Mouse (Mus musculus) forebrain, postnatal 0 days (tissue): ENCODE data around the gene Kif3c. TPM values are rescaled to one million over a fixed set of nuclear protein-coding genes. Genes with fewer than 3 reads are reported as not detected.

ENCODE experiments used
- ATAC-seq: fragments of 200-750 bp; cut with Nextera tagmentation; 2 replicates; pipeline ENCODE4 v1.8.0; 2017; ENCODE audit warnings: mild to moderate bottlenecking, moderate library complexity
- DNase-seq: peaks from one replicate; pipeline ENCODE4 v3.0.0-alpha.2; 2015
- H3K27ac ChIP-seq: fragments of 300-500 bp; sonication (generic); 2 replicates; pipeline ENCODE4 v1.5.1; 2014; ENCODE audit warnings: low read depth, mild to moderate bottlenecking, antibody characterized with exemption, low read length, moderate library complexity, mixed read lengths
- H3K27me3 ChIP-seq: fragments of 300-500 bp; sonication (generic); 2 replicates; pipeline ENCODE4 v1.6.1; 2014; ENCODE audit warnings: mild to moderate bottlenecking, low read length, mixed read lengths; ENCODE audit not compliant: insufficient read depth
- H3K36me3 ChIP-seq: fragments of 300-500 bp; sonication (generic); 2 replicates; pipeline ENCODE4 v1.6.1; 2014; ENCODE audit warnings: mild to moderate bottlenecking, moderate library complexity; ENCODE audit not compliant: insufficient read depth
- H3K4me1 ChIP-seq: fragments of 300-500 bp; sonication (generic); 2 replicates; pipeline ENCODE4 v1.6.1; 2014; ENCODE audit warnings: antibody characterized with exemption; ENCODE audit not compliant: insufficient read depth
- H3K4me2 ChIP-seq: fragments of 300-500 bp; sonication (generic); 2 replicates; pipeline ENCODE4 v1.6.1; 2014; ENCODE audit warnings: low read depth, mild to moderate bottlenecking, moderate library complexity
- H3K4me3 ChIP-seq: fragments of 300-500 bp; sonication (generic); 2 replicates; pipeline ENCODE4 v1.5.1; 2014; ENCODE audit warnings: low read depth, low read length, mixed read lengths
- H3K9ac ChIP-seq: fragments of 300-500 bp; sonication (generic); 2 replicates; pipeline ENCODE4 v1.6.1; 2014; ENCODE audit warnings: mild to moderate bottlenecking
- H3K9me3 ChIP-seq: fragments of 300-500 bp; sonication (generic); 2 replicates; pipeline ENCODE4 v1.6.1; 2016; ENCODE audit warnings: low read length
- CTCF ChIP-seq: sonication (generic); IDR thresholded peaks from 2 replicates; pipeline ENCODE4 v1.5.1; 2016; ENCODE audit warnings: antibody characterized with exemption, control low read depth, low read depth
- WGBS: fragments of 180-500 bp; shearing (Covaris S2); extraction: QIAGEN DNeasy Blood & Tissue Kit; methylation state at CpG from one replicate; pipeline ENCODE4 v1.1.7; 2014; 5-methylcytosine and 5-hydroxymethylcytosine counted together
- polyA plus RNA-seq: library from polyadenylated mRNA; unstranded; fragments of >200 nt; fragmentation: Nextera tagmentation; extraction: Ambion mirVana; gene quantifications from 2 replicates; pipeline ENCODE4 v1.2.1, GENCODE M21; 2015
- total RNA-seq: library from RNA; depleted of rRNA; stranded (reverse); fragments of >200 nt; gene quantifications from 2 replicates; pipeline ENCODE4 v1.2.3, GENCODE M21; 2014

The Kif3c gene
- total and polyA plus RNA-seq, 2 experiments from 2014 or later: 84.5 to 160 TPM

- H3K9me3 ChIP-seq: no peaks in the 10 kb centered on the region
- 73% methylated on average over 15 of the region's 16 CpGs for WGBS
- ATAC-seq (no peak), DNase-seq (no peak)
- no peak overlapping the region for H3K4me2 ChIP-seq
- H3K9ac ChIP-seq: no peak overlapping the region
- TF ChIP-seq CTCF: no peak
- H3K36me3 ChIP-seq: no peaks in the 10 kb centered on the region
- no peak overlapping the region for H3K4me3 ChIP-seq
- H3K4me1 ChIP-seq: no peaks in the 10 kb centered on the region
- no peaks in the 10 kb centered on the region for H3K27me3 ChIP-seq
- H3K27ac ChIP-seq: no peak overlapping the region
Observed at GRCm38 (mm10) chr12:3356824-3357223, 8.1 kb upstream of the Kif3c start.

- TF ChIP-seq CTCF: peak; percentile 77
- peak; percentile 67 for ATAC-seq
- Histone ChIP-seq H3K4me2 (no peak overlapping the region), H3K27me3 (no peaks in the 10 kb centered on the region), H3K9ac (no peak overlapping the region), H3K4me1 (no peaks in the 10 kb centered on the region), H3K36me3 (no peaks in the 10 kb centered on the region), H3K27ac (no peak overlapping the region), H3K9me3 (no peaks in the 10 kb centered on the region), H3K4me3 (no peak overlapping the region)
- peak; percentile 85 for DNase-seq
- 20% methylated on average over 3 of the region's 3 CpGs for WGBS
Observed at GRCm38 (mm10) chr12:3359302-3359701, 5.6 kb upstream of the Kif3c start.

- H3K36me3 ChIP-seq: no peaks in the 10 kb centered on the region
- H3K9ac ChIP-seq: no peak overlapping the region
- H3K27me3 ChIP-seq: no peaks in the 10 kb centered on the region
- DNase-seq (no peak), ATAC-seq (no peak)
- H3K4me3 ChIP-seq: no peak overlapping the region
- no peak overlapping the region for H3K4me2 ChIP-seq
- no peaks in the 10 kb centered on the region for H3K9me3 ChIP-seq
- H3K4me1 ChIP-seq: no peaks in the 10 kb centered on the region
- TF ChIP-seq CTCF: no peak
- no peak overlapping the region for H3K27ac ChIP-seq
- 87% methylated on average over 2 of the region's 2 CpGs for WGBS
Observed at GRCm38 (mm10) chr12:3360043-3360442, 4.9 kb upstream of the Kif3c start.

- ATAC-seq: no peak; the same call in 1 of the 2 replicates
- H3K27me3 ChIP-seq: no peaks in the 10 kb centered on the region
- H3K9me3 ChIP-seq: no peaks in the 10 kb centered on the region
- no peak overlapping the region for H3K4me3 ChIP-seq
- H3K4me1 ChIP-seq: peaks cover 19% of the 10 kb centered on the region
- 85% methylated on average over 5 of the region's 5 CpGs for WGBS
- peaks cover 15% of the 10 kb centered on the region for H3K36me3 ChIP-seq
- H3K27ac ChIP-seq: peak overlapping the region; percentile 99
- H3K4me2 ChIP-seq: no peak overlapping the region
- no peak for DNase-seq
- no peak for TF ChIP-seq CTCF
- no peak overlapping the region for H3K9ac ChIP-seq
Observed at GRCm38 (mm10) chr12:3364076-3364475, 856 bp upstream of the Kif3c start.

- H3K9ac ChIP-seq: peak overlapping the region; percentile 98
- ATAC-seq (peak; percentile 32), DNase-seq (peak; percentile 69)
- peaks cover 15% of the 10 kb centered on the region for H3K36me3 ChIP-seq
- no peaks in the 10 kb centered on the region for H3K27me3 ChIP-seq
- no peak for TF ChIP-seq CTCF
- H3K4me1 ChIP-seq: peaks cover 32% of the 10 kb centered on the region
- 4% methylated on average over 31 of the region's 31 CpGs for WGBS
- peak overlapping the region; percentile 88 for H3K4me2 ChIP-seq
- H3K9me3 ChIP-seq: no peaks in the 10 kb centered on the region
- H3K4me3 ChIP-seq: peak overlapping the region; percentile 88
- peak overlapping the region; percentile 99 for H3K27ac ChIP-seq
Observed at GRCm38 (mm10) chr12:3365449-3366189, 687 bp downstream of the Kif3c start.

GRCm38 (mm10) chr12:3366190-3366956 is 1.4 kb downstream of the Kif3c start:
- Histone ChIP-seq H3K27me3 (no peaks in the 10 kb centered on the region), H3K4me2 (peak overlapping the region; percentile 88), H3K27ac (peak overlapping the region; percentile 99; the same call in 1 of the 2 replicates), H3K4me3 (peak overlapping the region; percentile 88), H3K9me3 (no peaks in the 10 kb centered on the region), H3K4me1 (peaks cover 36% of the 10 kb centered on the region), H3K36me3 (peaks cover 15% of the 10 kb centered on the region), H3K9ac (peak overlapping the region; percentile 98)
- peak; percentile 31 for DNase-seq
- 63% methylated on average over 22 of the region's 22 CpGs for WGBS
- no peak for TF ChIP-seq CTCF
- no peak for ATAC-seq

- 97% methylated on average over 14 of the region's 14 CpGs for WGBS
- H3K36me3 ChIP-seq: peaks cover 15% of the 10 kb centered on the region
- peak overlapping the region; percentile 88 for H3K4me2 ChIP-seq
- H3K9ac ChIP-seq: no peak overlapping the region
- no peaks in the 10 kb centered on the region for H3K27me3 ChIP-seq
- H3K9me3 ChIP-seq: no peaks in the 10 kb centered on the region
- H3K4me3 ChIP-seq: peak overlapping the region; percentile 88
- TF ChIP-seq CTCF: no peak
- ATAC-seq (no peak), DNase-seq (no peak)
- H3K27ac ChIP-seq: no peak overlapping the region
- peaks cover 41% of the 10 kb centered on the region for H3K4me1 ChIP-seq
Observed at GRCm38 (mm10) chr12:3366957-3367260, 2.0 kb downstream of the Kif3c start.
